Mouse (Mus musculus) midbrain, embryonic 11.5 days (tissue): ENCODE measurements at regions not wholly inside any gene's neighbourhood (a gene's known extent, or its start where the extent isn't known, plus 50 kb on each side); places are given as distances from the start of the nearest gene placed in this dataset.

Source experiments
- ATAC-seq: fragments of 200-750 bp; cut with Nextera tagmentation; 2 replicates; pipeline ENCODE4 v1.8.0; 2017; ENCODE audit warnings: moderate TSS enrichment, moderate library complexity; ENCODE audit not compliant: low FRiP score
- DNase-seq: peaks from one replicate; pipeline ENCODE4 v3.0.0; 2015; ENCODE audit warnings: low spot score; ENCODE audit errors: missing footprints
- H3K27ac ChIP-seq: fragments of 300-500 bp; sonication (generic); 2 replicates; pipeline ENCODE4 v1.5.1; 2014; ENCODE audit warnings: low read depth, low read length
- H3K27me3 ChIP-seq: fragments of 300-500 bp; sonication (generic); 2 replicates; pipeline ENCODE4 v1.6.1; 2014; ENCODE audit warnings: mild to moderate bottlenecking, low read length, moderate library complexity, mixed read lengths; ENCODE audit not compliant: control insufficient read depth, insufficient read depth
- H3K36me3 ChIP-seq: fragments of 300-500 bp; sonication (generic); 2 replicates; pipeline ENCODE4 v1.6.1; 2014; ENCODE audit warnings: mild to moderate bottlenecking, low read length, moderate library complexity, mixed read lengths; ENCODE audit not compliant: control insufficient read depth, insufficient read depth
- H3K4me1 ChIP-seq: fragments of 300-500 bp; sonication (generic); 2 replicates; pipeline ENCODE4 v1.6.1; 2014; ENCODE audit warnings: low read length; ENCODE audit not compliant: control insufficient read depth, insufficient read depth
- H3K4me2 ChIP-seq: fragments of 300-500 bp; sonication (generic); 2 replicates; pipeline ENCODE4 v1.6.1; 2014; ENCODE audit warnings: mild to moderate bottlenecking, moderate library complexity
- H3K4me3 ChIP-seq: fragments of 300-500 bp; sonication (generic); 2 replicates; pipeline ENCODE4 v1.5.1; 2014; ENCODE audit warnings: low read depth, low read length
- H3K9ac ChIP-seq: fragments of 300-500 bp; sonication (generic); 2 replicates; pipeline ENCODE4 v1.6.1; 2014; ENCODE audit warnings: low read length
- H3K9me3 ChIP-seq: fragments of 300-500 bp; sonication (generic); 2 replicates; pipeline ENCODE4 v1.6.1; 2016; ENCODE audit warnings: low read length; ENCODE audit not compliant: control insufficient read depth
- WGBS: fragments of 180-500 bp; shearing (Covaris S2); extraction: QIAGEN DNeasy Blood & Tissue Kit; methylation state at CpG from one replicate; pipeline ENCODE4 v1.1.7; 2014; 5-methylcytosine and 5-hydroxymethylcytosine counted together

DNA sequence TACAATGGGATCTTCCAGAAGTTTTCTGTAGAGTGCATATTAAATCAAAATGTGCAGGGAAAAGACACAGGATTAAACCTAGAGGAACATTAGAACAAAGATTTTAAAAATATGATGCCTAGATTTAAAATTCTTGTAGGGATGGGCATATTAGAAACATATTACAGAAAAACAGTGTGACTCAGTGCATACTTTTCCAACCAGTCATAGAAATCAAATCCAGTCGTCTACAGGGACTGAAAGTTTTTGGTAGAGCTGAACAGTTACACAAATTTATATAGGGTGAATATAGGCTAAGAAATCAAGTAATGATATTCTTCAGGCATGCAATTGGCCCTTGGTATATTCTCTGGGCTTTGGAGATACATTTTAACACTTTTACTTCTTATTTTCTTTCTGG lies 845.3 kb upstream of the Rgs18 start:
- 82% methylated on average over 1 of the region's 1 CpGs for WGBS
- H3K9me3 ChIP-seq, result no peaks in the 10 kb centered on the region
- H3K4me2 ChIP-seq, result no peak overlapping the region
- ATAC-seq (no peak), DNase-seq (no peak)
- no peaks in the 10 kb centered on the region for H3K4me1 ChIP-seq
- H3K27ac ChIP-seq, result no peak overlapping the region
- no peak overlapping the region for H3K4me3 ChIP-seq
- no peaks in the 10 kb centered on the region for H3K27me3 ChIP-seq
- no peak overlapping the region for H3K9ac ChIP-seq
- H3K36me3 ChIP-seq, result no peaks in the 10 kb centered on the region

DNA sequence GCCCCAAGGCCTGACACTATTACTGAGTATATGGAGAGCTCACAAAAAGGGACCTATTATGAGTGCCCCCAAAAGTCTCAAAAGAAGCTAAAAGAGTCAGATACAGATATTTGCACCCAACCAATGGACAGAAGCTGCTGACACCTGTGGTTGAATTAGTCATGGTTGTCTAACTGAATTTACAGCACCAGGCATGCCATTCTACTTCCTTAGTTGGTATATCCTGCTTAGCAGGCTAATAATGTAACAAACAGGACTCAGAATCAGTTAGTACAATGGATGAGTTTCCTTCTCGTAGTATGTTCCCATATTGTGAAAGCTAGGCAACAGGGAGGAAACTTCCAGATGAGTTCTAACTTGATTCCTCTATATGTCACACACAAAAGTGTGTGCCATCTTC lies 839.1 kb upstream of the Rgs18 start:
- no peak overlapping the region for H3K9ac ChIP-seq
- DNase-seq (no peak), ATAC-seq (no peak)
- no peaks in the 10 kb centered on the region for H3K4me1 ChIP-seq
- WGBS, result 86% methylated on average over 1 of the region's 1 CpGs
- no peaks in the 10 kb centered on the region for H3K27me3 ChIP-seq
- no peaks in the 10 kb centered on the region for H3K36me3 ChIP-seq
- no peaks in the 10 kb centered on the region for H3K9me3 ChIP-seq
- H3K4me3 ChIP-seq, result no peak overlapping the region
- no peak overlapping the region for H3K4me2 ChIP-seq
- no peak overlapping the region for H3K27ac ChIP-seq

DNA sequence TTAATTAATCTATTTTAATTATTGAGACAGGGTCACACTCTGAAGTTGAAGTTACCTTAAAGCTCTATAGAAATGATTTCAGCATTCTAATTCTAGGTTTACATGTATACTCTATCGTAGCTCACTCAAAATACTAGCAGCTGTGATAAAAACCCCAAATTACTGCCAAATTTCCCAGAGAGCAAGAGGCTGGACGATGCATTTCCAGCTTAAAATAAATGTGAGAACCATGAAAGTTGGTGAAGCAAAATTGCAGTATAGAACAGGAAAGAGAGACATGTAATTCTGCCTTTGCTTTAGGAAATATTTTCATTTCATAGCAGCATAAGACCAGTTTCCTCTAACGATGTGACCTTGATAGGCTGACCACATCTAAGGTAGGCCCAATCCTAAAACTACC lies 821.7 kb upstream of the Rgs18 start:
- H3K36me3 ChIP-seq, result no peaks in the 10 kb centered on the region
- no peaks in the 10 kb centered on the region for H3K9me3 ChIP-seq
- ATAC-seq (no peak), DNase-seq (no peak)
- no peak overlapping the region for H3K9ac ChIP-seq
- no peak overlapping the region for H3K4me2 ChIP-seq
- no peaks in the 10 kb centered on the region for H3K27me3 ChIP-seq
- H3K27ac ChIP-seq, result no peak overlapping the region
- WGBS, result 87% methylated on average over 3 of the region's 3 CpGs
- H3K4me1 ChIP-seq, result no peaks in the 10 kb centered on the region
- no peak overlapping the region for H3K4me3 ChIP-seq

DNA sequence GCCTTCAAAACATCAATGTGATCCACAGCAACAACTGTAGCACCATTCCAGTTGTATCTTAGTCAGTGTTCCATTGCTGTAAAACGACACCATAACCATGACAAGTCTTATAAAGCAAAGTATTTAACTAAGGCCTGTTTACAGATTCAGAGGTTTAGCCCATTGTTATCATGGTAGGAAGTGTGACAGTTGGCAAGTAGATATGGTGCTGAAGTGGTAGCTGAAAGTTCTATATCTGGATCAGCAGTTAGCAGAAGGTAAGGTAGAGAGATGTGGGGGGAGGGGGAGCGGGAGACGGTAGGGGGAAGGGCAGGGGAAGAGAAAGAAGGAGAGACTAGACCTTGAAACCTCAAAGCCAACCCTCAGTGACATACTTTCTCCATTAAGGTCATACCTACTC lies 804.2 kb upstream of the Rgs18 start:
- Histone ChIP-seq H3K4me2 (no peak overlapping the region), H3K27ac (no peak overlapping the region), H3K27me3 (no peaks in the 10 kb centered on the region), H3K9ac (no peak overlapping the region), H3K36me3 (no peaks in the 10 kb centered on the region), H3K4me3 (no peak overlapping the region), H3K4me1 (no peaks in the 10 kb centered on the region), H3K9me3 (no peaks in the 10 kb centered on the region)
- no peak for DNase-seq
- WGBS, result 85% methylated on average over 3 of the region's 3 CpGs
- ATAC-seq, result no peak

DNA sequence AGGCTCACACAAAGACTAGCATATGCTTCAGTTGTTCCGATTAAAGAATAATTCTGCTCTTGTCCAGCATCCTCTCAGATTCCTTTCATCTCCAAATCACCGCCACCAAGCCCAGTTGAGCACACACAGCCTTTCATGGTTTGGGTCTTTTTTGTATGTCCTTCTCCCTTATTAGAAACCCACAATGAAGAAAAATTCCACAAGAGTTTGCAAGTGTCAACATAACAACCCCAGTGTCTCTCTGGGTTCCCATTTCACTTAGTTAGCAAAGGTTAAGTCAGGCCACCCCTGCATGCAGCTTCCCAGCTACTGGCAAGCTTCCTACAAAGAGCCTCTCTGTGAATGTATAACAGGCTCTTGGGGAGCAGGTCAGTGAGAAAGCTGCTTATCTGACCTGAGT lies 794.8 kb upstream of the Rgs18 start:
- 27% methylated on average over 2 of the region's 2 CpGs for WGBS
- ATAC-seq, result peak; percentile 92
- H3K4me1 ChIP-seq, result no peaks in the 10 kb centered on the region

DNA sequence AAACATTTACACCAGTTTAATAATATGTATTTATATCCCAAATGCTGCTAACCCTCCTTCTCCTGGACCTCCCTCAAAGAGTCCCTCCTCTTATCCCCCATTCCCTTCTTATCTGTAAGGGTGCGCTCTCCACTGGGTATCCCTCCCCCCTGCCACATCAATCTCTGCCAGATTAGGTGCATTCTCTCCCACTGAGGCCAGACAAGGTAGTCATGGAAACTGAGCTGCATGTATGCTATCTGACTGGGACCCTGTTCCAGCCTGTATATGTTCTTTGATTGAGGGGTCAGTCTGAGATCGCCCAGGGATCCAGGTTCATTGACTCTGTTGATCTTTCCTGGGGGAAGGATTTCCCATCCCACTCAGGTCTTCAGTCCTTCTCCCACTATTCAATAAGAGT lies 786.1 kb upstream of the Rgs18 start:
- DNase-seq, result no peak
- ATAC-seq, result peak; percentile 75
- Histone ChIP-seq H3K4me3 (no peak overlapping the region), H3K9ac (no peak overlapping the region), H3K27me3 (no peaks in the 10 kb centered on the region), H3K27ac (no peak overlapping the region), H3K4me2 (no peak overlapping the region), H3K36me3 (no peaks in the 10 kb centered on the region), H3K4me1 (no peaks in the 10 kb centered on the region), H3K9me3 (no peaks in the 10 kb centered on the region)
- WGBS, result 69% methylated on average over 2 of the region's 2 CpGs

More for the DNA sequence above, 794.8 kb upstream of the Rgs18 start:
- no peak for DNase-seq
- H3K9ac ChIP-seq, result no peak overlapping the region
- H3K36me3 ChIP-seq, result no peaks in the 10 kb centered on the region
- no peaks in the 10 kb centered on the region for H3K27me3 ChIP-seq
- no peak overlapping the region for H3K4me2 ChIP-seq
- no peak overlapping the region for H3K27ac ChIP-seq
- H3K4me3 ChIP-seq, result no peak overlapping the region
- no peaks in the 10 kb centered on the region for H3K9me3 ChIP-seq
